Comparison of ENCODE assay signal across 14 mouse cellular contexts in genomic region chr9:72790530-72791212, GRCm38 (mm10). TPM values are rescaled to one million over a fixed set of nuclear protein-coding genes. Genes with fewer than 3 reads are reported as not detected.
DNase-seq lines count a peak whose midpoint lies in the region; ATAC-seq and TF ChIP-seq lines count a peak whose summit lies in the region.
"Had no signal": no experiment of that assay in that cellular context is flagged by ENCODE, and none has a peak within 500 bp of the region (broad histone marks: within the 10 kb centered on the region; RNA-seq: fewer than 3 reads in every experiment).

No protein-coding gene starts in this region.

- TF ChIP-seq POLR2A in heart, adult 2 months (IDR thresholded peaks at IDR 0.05; ENCODE audit: insufficient read depth, low read depth, low read length) = no peak
- TF ChIP-seq POLR2A in limb, embryonic 14.5 days (IDR thresholded peaks at IDR 0.05; ENCODE audit: borderline replicate concordance, extremely low read depth, insufficient read depth, insufficient read length) = no peak

- H3K9me3 ChIP-seq in heart, embryonic 13.5 days = 0 out of 2 replicates have a peak, but pooled peaks cover 3% of the 10 kb centered on the region
- no peaks in the 10 kb centered on the region for H3K9me3 ChIP-seq in liver, embryonic 12.5 days (replicated peaks)
- no peaks in the 10 kb centered on the region for H3K9me3 ChIP-seq in embryonic facial prominence, embryonic 10.5 days
- no peaks in the 10 kb centered on the region for H3K9me3 ChIP-seq in limb, embryonic 14.5 days (ENCODE audit: control insufficient read depth, low read length)

- ATAC-seq in heart, embryonic 13.5 days (ENCODE audit: extremely low read depth, insufficient number of reproducible peaks, low FRiP score, low TSS enrichment) = no peak
- no peak for ATAC-seq in liver, embryonic 12.5 days
- ATAC-seq in limb, embryonic 14.5 days (ENCODE audit: low FRiP score, low read depth) = peak; percentile 65

- no peak for TF ChIP-seq EP300 in heart, adult 2 months (IDR thresholded peaks at IDR 0.05; ENCODE audit: insufficient read depth, low read depth, low read length)

- peaks cover 20% of the 10 kb centered on the region for H3K4me1 ChIP-seq in heart, embryonic 13.5 days
- H3K4me1 ChIP-seq in heart, adult 2 months (ENCODE audit: control insufficient read depth, insufficient read depth, low read length) = peaks cover 4% of the 10 kb centered on the region
- peaks cover 12% of the 10 kb centered on the region for H3K4me1 ChIP-seq in liver, embryonic 12.5 days
- peaks cover 32% of the 10 kb centered on the region for H3K4me1 ChIP-seq in embryonic facial prominence, embryonic 10.5 days
- H3K4me1 ChIP-seq in limb, embryonic 14.5 days (ENCODE audit: control insufficient read depth, insufficient read depth, low read length) = peaks cover 13% of the 10 kb centered on the region

- no peaks in the 10 kb centered on the region for H3K36me3 ChIP-seq in heart, embryonic 13.5 days
- no peaks in the 10 kb centered on the region for H3K36me3 ChIP-seq in heart, adult 2 months (ENCODE audit: control insufficient read depth, insufficient read depth, low read length)
- no peaks in the 10 kb centered on the region for H3K36me3 ChIP-seq in liver, embryonic 12.5 days
- no peaks in the 10 kb centered on the region for H3K36me3 ChIP-seq in embryonic facial prominence, embryonic 10.5 days (replicated peaks)
- H3K36me3 ChIP-seq in limb, embryonic 14.5 days (ENCODE audit: control insufficient read depth, insufficient read depth, low read length) = no peaks in the 10 kb centered on the region

- TF ChIP-seq CTCF in heart, adult 2 months (IDR thresholded peaks at IDR 0.05) = no peak

- peak overlapping the region; percentile 62 for H3K4me2 ChIP-seq in heart, embryonic 13.5 days
- peak overlapping the region; percentile 71 for H3K4me2 ChIP-seq in liver, embryonic 12.5 days
- no peak overlapping the region for H3K4me2 ChIP-seq in limb, embryonic 14.5 days (replicated peaks; ENCODE audit: low read depth, low read length, severe bottlenecking)

- no peaks in the 10 kb centered on the region for H3K27me3 ChIP-seq in heart, embryonic 13.5 days (replicated peaks)
- no peaks in the 10 kb centered on the region for H3K27me3 ChIP-seq in heart, adult 2 months (ENCODE audit: control insufficient read depth, insufficient read depth, low read length)
- no peaks in the 10 kb centered on the region for H3K27me3 ChIP-seq in liver, embryonic 12.5 days (replicated peaks)
- no peaks in the 10 kb centered on the region for H3K27me3 ChIP-seq in embryonic facial prominence, embryonic 10.5 days (replicated peaks; ENCODE audit: low read depth, poor library complexity, severe bottlenecking)
- no peaks in the 10 kb centered on the region for H3K27me3 ChIP-seq in limb, embryonic 14.5 days (ENCODE audit: control insufficient read depth, insufficient read depth, low read length)

- no peak for DNase-seq in heart, adult 2 months
- DNase-seq in liver = no peak
- DNase-seq in embryonic facial prominence, embryonic 10.5 days (ENCODE audit: low spot score) = no peak
- peak; percentile 58 for DNase-seq in limb, embryonic 14.5 days (ENCODE audit: low spot score)
- DNase-seq in adrenal gland, adult 2 months = no peak
- no peak for DNase-seq in c-Kit-positive CD71-positive TER-119-positive erythroid progenitor cells, embryonic 14.5 days (ENCODE audit: low spot score)
- DNase-seq: cerebellum, adult 11-12 months; layer of hippocampus, adult 9-11 months; right cerebral cortex, postnatal 14 days had no signal

- H3K27ac ChIP-seq in heart, embryonic 13.5 days (replicated peaks) = peak overlapping the region; percentile 37; the same call in 1 of the 2 replicates
- no peak overlapping the region for H3K27ac ChIP-seq in heart, adult 2 months
- no peak overlapping the region for H3K27ac ChIP-seq in liver, embryonic 12.5 days
- H3K27ac ChIP-seq in embryonic facial prominence, embryonic 10.5 days (replicated peaks) = peak overlapping the region; percentile 79
- peak overlapping the region; percentile 49; the same call in 1 of the 2 replicates for H3K27ac ChIP-seq in limb, embryonic 14.5 days (replicated peaks; ENCODE audit: low read depth, low read length)

- H3K4me3 ChIP-seq in heart, embryonic 13.5 days = no peak overlapping the region; the same call in 1 of the 2 replicates
- no peak overlapping the region for H3K4me3 ChIP-seq in heart, adult 2 months
- H3K4me3 ChIP-seq in liver, embryonic 12.5 days = peak overlapping the region; percentile 44
- H3K4me3 ChIP-seq in embryonic facial prominence, embryonic 10.5 days = no peak overlapping the region
- no peak overlapping the region for H3K4me3 ChIP-seq in limb, embryonic 14.5 days (replicated peaks; ENCODE audit: low read length)

- 43% methylated on average over 14 of the region's 14 CpGs for WGBS in heart, embryonic 13.5 days
- 59% methylated on average over 14 of the region's 14 CpGs for WGBS in heart, adult 2 months
- WGBS in liver, embryonic 12.5 days (ENCODE audit: insufficient replicate concordance) = 47% methylated on average over 14 of the region's 14 CpGs
- WGBS in embryonic facial prominence, embryonic 10.5 days = 47% methylated on average over 14 of the region's 14 CpGs
- 42% methylated on average over 14 of the region's 14 CpGs for WGBS in limb, embryonic 14.5 days

- H3K9ac ChIP-seq in heart, embryonic 13.5 days = peak overlapping the region; percentile 15; the same call in 1 of the 2 replicates
- no peak overlapping the region for H3K9ac ChIP-seq in heart, adult 2 months (ENCODE audit: low read depth, low read length)
- no peak overlapping the region for H3K9ac ChIP-seq in liver, embryonic 12.5 days
- no peak overlapping the region for H3K9ac ChIP-seq in limb, embryonic 14.5 days (ENCODE audit: low read depth, low read length, severe bottlenecking)

- no peaks in the 10 kb centered on the region for H3K79me2 ChIP-seq in heart, adult 2 months (replicated peaks; ENCODE audit: control insufficient read depth, insufficient read depth, low read length)

- intact Hi-C loops in heart, adult 2 months (cut with DNase I) = no loop called here

RNA-seq across cellular contexts. Expression of gene Prtg, which starts 16.0 kb away (rescaled TPM):
- polyA plus RNA-seq in heart, embryonic 13.5 days (2015; fragmentation: Nextera tagmentation; extraction: Ambion mirVana) = 0.87 and 0.92 TPM in 2 replicates
- total RNA-seq in heart, adult 2 months (2021) = under 1 TPM; 0.02 to 0.05 TPM
- 0.12 and 0.27 TPM in 2 replicates for polyA plus RNA-seq in heart, adult 2 months (2012; rRNA removed)
- 0.37 and 0.52 TPM in 2 replicates for polyA plus RNA-seq in liver, embryonic 12.5 days (2016; fragmentation: Nextera tagmentation; extraction: Ambion mirVana)
- polyA plus RNA-seq in embryonic facial prominence, embryonic 10.5 days (2016; fragmentation: Nextera tagmentation; extraction: Ambion mirVana) = 9.5 and 15.1 TPM in 2 replicates
- polyA plus RNA-seq in limb, embryonic 14.5 days (2012; rRNA removed) = 0.57 and 0.60 TPM in 2 replicates
- 0.46 and 0.87 TPM in 2 replicates for polyA plus RNA-seq in limb, embryonic 14.5 days (2014; fragmentation: Nextera tagmentation; extraction: Ambion mirVana)
- under 1 TPM; 0.17 to 0.21 TPM for total RNA-seq in adrenal gland, adult 2 months (2021)
- 0.04 and 0.07 TPM in 2 replicates for polyA plus RNA-seq in adrenal gland, adult 2 months (2012; rRNA removed)
- total RNA-seq: common myeloid progenitor, adult 5-6 weeks; megakaryocyte, adult 5-6 weeks; neutrophil, adult 5-6 weeks had no signal

Comparison
In these comparisons a context has a peak if more than half of its experiments do, and no peak if none do; other contexts are left out.
1. H3K27ac ChIP-seq: peak in heart, embryonic 13.5 days (single experiment), embryonic facial prominence, embryonic 10.5 days (single experiment) and limb, embryonic 14.5 days (single experiment); none in heart, adult 2 months (single experiment) and liver, embryonic 12.5 days (single experiment).